Mouse (Mus musculus) MEL (cell line): ENCODE data around the gene Dgcr2.

ENCODE experiments used
- GATA1 ChIP-seq: IDR thresholded peaks from 2 replicates; pipeline ENCODE4 v1.6.1; 2011; ENCODE audit warnings: low read depth, low read length, improper control_type of control experiment
- POLR2A ChIP-seq, 2 experiments: IDR thresholded peaks; 2 replicates each; pipeline ENCODE4 v1.6.1; 2011 to 2012; ENCODE audit warnings: low read length in 2 of 2, mild to moderate bottlenecking in 2 of 2, control low read depth in 1 of 2, improper control_type of control experiment in 1 of 2, low read depth in 1 of 2, moderate library complexity in 1 of 2; ENCODE audit not compliant: control insufficient read depth in 1 of 2, insufficient read depth in 1 of 2, poor library complexity in 1 of 2
- SIN3A ChIP-seq: IDR thresholded peaks from 2 replicates; pipeline ENCODE4 v1.6.1; 2012; ENCODE audit warnings: low read length, improper control_type of control experiment, inconsistent platforms

DNA sequence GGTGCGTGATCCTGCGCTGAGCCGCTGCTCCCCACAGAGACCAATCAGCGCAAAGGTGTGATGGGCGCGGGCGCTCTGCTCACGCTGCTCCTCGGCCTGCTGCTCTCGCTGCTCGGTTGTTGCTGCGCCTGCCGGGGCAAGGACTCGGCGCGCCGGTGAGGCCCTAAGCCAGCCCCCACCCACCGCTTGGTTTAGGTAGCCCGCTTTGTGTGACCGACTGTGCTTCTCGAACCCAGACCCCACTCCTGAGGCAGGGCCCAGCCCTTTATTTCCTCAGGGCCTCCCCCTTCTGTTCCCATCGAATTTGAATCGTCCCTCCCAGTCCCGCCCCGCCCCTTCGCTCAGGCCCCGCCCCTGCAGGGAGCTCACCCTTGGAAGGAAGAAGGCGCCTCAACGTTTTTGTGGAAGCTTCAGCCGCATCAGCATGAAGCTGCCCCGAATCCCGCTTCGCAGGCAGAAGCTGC lies 93.9 kb downstream of the Dgcr2 start:
- TF ChIP-seq SIN3A (0 out of 2 replicates have a peak, but pooled peaks have one; percentile 18), POLR2A (IDR thresholded peaks at IDR 0.05; ENCODE audit: control insufficient read depth in 1 of 2, insufficient read depth in 1 of 2, low read depth in 1 of 2, low read length in 2 of 2, poor library complexity in 1 of 2) (peak; percentile 26 to 57; a peak in 2 of 4 replicates), GATA1 (no peak)
